Mouse (Mus musculus): ENCODE data around the gene Trim31.

Trim31 gene

DNA sequence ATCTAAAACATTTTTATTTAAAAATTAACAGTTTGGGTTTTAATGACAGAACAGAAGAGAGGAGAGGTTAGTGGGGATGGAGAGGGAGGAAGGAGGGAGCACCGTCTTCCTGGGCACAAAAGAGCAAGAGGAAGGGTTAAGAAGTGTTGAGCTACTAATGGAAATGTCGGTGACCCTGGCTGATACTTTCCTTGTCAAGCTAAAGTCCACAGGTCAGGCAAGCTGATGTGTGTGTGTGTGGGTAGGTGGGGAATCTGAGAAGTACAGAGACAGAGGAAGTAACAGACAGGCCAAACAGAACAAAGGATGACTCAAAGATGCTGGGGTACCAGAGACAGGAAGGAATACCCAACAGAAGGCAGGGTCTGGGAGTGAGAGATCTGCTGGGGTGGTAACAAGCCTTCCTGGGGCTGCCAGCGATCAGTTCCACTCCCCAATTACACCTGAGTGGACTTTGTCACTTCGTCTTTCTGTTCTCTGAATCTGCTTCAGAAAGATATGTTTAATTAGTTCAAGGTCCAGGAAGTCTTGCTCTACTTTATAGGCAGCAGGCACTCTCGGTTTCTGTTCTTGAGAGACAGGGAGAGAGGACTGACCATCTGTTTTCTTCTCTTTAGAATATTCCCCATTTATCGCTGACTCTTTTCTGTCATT, at the start of gene Trim31:
Gene Trim31 (plus strand): TSS at position 567 of the 654 bp plus-strand sequence.
- in situ Hi-C loops (cut with MboI; ENCODE audit: unreplicated experiment in 2 of 2): no loop called here

DNA sequence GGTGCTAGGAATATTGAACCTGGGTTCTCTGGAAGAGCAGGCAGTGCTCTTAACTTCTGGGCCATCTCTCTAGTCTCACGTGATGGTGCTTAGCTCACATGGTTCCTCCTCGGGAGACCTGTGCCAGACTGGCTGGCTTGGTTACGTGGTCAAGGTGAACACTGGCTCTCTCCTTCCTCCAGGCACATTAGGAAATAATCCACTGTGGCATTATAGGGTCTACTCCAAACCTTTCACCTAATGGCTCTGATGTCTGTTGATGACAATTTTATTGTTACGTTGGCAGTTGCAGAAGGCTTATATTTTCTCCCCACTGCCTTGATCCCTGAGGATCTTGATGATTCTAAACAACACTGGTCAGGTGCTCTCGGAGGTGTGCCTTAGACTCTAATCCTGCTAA, 49.0 kb upstream of the Trim31 start:
- in situ Hi-C loops (cut with MboI; ENCODE audit: unreplicated experiment in 2 of 2): no loop called here

DNA sequence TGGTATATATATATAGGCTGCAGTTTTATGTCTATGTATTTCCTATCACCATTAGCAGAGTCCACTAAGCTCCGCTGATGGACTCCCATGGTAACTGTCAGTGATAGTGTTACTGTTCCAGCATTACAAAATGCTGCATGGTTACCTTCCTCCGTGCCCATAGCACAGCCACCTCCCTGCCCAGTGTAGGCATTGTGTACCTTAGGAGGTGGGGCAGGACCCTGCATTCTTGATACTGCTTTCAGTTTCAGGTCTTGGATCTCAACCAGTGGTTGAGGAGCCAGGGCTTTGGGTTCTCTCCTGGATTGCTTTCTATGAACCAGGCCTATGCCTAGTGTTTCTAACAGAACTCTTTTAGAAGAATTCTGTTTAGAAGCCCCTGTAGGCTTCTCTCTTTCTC, 47.9 kb upstream of the Trim31 start:
- in situ Hi-C loops (cut with MboI; ENCODE audit: unreplicated experiment in 2 of 2): no loop called here

DNA sequence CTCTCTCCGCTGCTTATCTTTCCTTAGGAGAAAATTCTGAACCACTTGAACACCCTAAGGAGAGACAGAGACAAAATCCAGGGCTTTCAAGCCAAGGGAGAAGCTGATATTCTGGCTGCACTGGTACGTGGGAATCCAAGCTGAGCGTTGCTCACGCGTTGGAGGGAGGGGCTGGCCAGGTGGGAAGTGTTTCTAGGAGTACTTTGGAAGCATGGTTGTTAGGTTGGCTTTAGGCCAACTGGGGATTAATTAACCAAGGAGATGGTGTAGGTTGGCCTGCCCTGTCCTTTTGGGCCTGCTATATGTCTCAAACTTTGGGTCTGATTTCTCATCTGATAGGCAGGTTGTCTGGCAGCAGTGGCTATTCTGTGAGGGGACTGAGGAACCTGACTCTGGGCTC, 46.7 kb upstream of the Trim31 start:
- in situ Hi-C loops (cut with MboI; ENCODE audit: unreplicated experiment in 2 of 2): no loop called here

DNA sequence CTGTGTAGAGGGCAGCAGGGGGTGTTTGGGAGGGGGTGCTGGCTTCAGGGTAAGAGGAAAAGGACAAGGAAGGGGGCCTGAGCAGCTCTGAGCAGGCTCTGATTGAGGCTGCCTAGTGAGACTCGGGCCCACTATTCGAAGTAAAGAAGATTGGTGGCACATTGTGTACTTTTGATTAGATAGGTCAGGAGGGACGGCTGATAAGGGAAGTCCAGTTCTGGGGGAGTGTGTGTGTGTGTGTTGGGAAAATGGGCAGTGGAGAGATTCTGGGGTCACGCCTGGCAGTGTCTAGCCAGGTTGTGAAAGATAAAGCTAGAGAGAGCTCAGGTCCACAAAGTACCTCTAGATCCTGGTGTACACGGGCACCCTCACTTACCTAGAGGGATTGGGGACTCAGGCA, 46.3 kb upstream of the Trim31 start:
- in situ Hi-C loops (cut with MboI; ENCODE audit: unreplicated experiment in 2 of 2): no loop called here

DNA sequence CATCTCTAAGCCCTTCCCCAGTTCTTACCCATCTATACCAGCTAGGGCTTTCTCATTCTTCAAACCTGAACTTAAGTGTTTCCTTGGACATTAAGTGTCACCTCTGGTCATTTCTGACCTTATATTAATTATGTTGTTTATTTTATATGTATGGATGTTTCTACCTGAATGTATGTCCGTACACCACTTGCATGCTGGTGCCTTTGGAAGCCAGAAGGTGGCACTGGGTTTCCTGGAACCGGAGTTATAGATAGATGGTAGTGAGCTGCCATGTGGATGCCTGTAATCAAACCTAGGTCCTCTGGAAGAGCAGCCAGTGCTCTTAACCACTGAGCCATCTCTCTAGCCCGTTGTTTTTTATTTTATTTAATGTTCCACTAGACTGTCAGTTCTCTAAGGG, 42.4 kb upstream of the Trim31 start:
- in situ Hi-C loops (cut with MboI; ENCODE audit: unreplicated experiment in 2 of 2): no loop called here

DNA sequence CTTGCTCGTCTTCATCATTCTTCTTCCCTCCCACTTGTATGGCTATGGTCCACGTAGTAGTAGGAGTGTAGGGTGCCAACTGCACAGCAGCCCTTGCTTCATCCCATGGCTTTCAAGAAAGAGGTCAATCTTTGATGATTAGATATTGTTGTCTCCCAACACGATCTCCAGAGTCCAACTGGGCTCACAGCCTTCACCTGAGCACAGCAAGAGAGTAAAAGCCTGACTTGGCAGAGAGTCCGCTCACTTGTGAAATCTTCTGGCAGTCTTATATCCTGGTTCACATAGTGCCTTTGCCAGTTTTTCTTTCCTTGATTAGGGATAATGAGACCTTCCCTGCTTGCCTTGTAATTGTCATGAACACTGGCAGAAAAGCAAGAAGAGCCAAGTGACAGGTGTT, 41.7 kb upstream of the Trim31 start:
- in situ Hi-C loops (cut with MboI; ENCODE audit: unreplicated experiment in 2 of 2): no loop called here

DNA sequence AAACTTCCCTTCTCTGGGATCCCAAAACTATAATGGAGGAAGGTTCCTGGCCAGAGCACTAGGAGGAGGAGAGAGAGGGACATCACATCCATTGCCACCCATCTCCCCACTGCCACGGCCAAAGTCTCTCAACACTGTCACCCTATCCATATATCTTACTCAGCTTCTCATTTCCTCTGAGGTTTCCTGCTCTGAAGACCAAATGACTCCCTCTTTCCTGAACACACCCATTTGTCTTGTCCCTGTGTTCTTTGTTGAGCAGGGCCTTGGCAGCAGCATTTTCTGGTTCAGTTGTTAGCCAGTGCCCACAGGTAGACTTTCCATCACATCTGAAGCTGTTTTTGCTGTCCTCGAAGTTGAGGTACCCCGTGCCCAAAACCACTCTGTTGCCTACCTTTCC, 39.7 kb upstream of the Trim31 start:
- in situ Hi-C loops (cut with MboI; ENCODE audit: unreplicated experiment in 2 of 2): no loop called here

DNA sequence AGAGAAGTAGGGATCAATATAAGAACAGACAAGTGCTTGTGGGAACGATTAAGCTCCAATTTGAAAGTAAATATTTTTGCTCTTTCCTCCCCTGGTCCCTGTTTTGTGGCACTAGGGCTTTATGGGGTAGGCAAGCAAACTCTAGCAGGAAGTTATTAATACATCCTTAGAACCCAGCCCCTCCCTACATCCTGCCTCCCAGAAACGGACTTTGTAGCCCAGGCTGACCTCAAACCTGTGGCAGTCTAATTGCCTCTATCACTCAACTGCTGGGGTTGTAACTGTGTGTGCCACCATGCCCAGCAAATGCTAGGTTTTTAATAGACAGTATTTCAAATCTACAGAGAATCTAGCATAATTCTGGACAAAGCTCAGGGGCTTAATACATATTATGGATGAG, 36.2 kb upstream of the Trim31 start:
- in situ Hi-C loops (cut with MboI; ENCODE audit: unreplicated experiment in 2 of 2): no loop called here

DNA sequence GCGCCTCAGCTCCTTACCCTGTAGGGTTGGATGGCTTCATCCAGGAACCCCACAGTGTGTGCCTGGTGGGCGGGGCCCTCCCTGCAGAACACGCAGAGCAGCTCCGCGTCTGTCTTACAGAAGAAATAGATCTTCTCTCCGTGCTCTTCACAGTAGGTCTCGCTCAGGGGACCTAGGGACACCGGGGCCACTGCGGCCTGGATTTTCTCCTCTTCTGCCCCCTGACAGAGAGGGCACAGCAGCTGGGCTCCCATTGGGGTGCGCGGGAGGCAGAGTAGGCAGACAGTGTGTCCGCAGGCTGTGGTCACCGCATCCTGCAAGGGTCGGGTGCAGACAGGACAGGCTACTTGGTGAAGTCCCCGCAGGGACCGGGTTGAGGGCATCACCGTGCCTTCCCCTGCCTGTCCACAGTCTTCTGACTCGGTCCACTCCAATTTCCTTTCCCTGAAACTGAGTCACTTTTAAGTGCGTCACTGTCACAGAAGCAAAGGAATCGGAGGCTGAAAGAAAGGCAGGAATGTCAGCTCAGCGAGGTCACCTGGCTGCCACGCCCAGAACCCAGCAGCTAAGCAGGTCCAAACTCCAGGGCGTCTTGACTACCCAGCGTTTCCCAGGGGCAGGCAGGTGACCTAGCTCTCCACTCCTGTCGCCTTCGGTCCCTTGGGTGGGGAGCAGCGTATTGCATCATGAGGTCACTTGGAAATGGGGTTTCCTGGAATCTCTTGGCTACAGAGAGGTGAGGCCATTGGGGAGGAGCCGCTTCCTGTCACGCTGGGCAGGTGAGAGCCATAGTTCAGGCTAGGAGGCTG, 31.0 kb upstream of the Trim31 start, which contains the start of gene Trim15:
Gene Trim15 (minus strand): TSS at position 492 of the 809 bp plus-strand sequence.
- in situ Hi-C loops (cut with MboI; ENCODE audit: unreplicated experiment in 2 of 2): no loop called here

DNA sequence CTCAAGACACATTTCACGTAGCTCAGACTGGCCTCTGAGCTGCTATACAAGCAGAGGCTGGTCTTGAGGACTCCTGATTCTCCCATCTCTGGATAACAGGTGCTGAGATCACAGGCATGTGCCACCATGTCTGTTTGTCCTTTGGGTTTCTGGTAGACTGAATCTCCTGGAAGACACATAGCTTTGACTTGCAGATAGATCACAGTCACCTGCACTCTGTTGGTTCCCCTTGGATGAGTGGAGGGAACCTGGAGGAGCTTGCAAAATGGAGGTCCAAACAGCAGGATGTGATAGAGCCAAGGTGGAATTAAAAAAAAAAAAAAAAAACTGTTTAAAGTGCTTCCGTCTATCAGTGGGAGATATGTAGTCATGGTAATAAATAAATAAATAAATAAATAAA, 29.1 kb upstream of the Trim31 start:
- in situ Hi-C loops (cut with MboI; ENCODE audit: unreplicated experiment in 2 of 2): no loop called here

DNA sequence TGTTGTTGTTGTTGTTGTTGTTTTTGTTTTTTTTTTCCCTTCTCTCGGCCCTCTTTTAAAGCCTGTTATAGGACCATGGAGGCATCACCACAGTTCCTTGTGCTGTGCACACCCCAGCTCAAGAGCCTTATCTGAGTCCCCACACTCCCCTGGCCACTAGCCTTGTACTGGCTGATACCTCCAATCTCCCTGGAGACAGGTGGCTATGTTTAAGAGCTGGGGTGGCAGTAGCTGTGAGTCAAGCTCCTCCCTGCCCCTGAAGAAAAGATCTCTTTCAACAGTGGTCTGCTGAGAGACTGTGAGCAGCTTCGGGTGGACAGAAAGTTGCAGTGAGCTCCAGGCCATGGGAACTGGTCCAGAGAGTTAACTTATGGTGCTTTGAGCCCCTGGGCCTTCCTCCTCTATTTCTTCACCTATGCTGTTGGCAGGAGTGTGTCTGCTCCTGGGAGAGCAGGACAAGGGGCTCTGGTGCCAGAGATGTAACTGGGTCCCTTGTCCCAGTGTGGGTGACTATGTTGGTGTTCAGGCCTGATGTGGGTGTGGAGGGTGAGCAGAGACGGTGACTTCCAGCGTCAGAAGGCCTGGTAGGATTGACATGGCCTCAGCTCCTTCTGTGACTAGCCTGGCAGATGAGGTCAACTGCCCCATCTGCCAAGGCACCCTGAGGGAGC, 28.5 kb upstream of the Trim31 start, which contains the start of gene Trim10:
Gene Trim10 (plus strand): TSS at position 291 of the 671 bp plus-strand sequence.
- in situ Hi-C loops (cut with MboI; ENCODE audit: unreplicated experiment in 2 of 2): no loop called here

DNA sequence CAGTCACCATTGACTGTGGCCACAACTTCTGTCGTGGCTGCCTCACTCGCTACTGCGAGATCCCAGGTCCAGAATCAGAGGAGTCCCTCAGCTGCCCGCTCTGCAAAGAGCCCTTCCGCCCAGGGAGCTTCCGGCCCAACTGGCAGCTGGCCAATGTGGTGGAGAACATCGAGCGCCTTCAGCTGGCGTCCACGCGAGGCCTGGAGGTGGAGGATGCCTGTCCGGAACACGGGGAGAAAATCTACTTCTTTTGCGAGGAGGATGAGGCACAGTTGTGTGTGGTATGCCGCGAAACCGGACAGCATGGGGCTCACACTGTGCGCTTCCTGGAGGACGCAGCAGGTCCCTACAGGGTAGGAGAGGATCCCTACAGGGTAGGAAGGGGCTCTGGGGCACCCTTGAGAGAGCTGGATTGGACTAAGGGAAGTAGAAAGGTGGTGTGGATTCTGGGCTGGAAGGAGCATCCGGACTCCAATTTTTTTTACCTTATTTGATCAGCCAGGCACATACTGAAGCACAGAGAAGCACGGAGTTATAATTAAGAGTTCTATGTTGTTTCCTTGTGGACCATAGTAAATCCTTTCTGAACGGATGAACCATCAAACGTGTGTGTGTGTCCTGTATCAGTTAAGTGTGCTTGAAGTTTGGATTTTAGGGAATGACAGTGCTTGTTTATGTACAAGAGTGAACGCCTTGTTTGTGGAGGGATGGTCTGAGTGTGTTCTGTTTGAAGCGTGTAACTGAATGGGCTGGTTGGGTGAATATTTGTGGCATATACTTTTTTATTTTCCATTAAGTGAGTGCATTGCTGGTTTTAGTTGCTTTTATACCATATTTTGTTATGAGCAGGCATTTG, 27.7 kb upstream of the Trim31 start:
- in situ Hi-C loops (cut with MboI; ENCODE audit: unreplicated experiment in 2 of 2): no loop called here

DNA sequence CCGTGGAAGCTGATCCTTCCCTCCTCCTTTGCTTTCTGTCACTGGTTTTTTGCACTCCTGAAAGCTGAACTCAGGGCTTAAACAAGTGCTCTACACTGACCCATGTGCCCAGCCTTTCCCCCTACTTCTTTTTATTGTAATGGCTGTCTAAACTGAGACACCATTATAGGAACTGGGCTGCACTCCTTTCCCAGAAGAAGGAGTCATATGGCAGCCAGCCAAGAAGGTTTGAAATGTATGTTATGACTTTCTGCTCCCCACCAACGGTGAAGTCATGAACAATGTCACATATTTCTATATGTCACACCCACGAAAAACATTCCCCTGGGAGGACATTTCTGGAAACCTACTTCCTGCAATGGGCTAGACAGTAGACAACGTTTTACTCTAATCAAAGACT, 23.3 kb upstream of the Trim31 start:
- in situ Hi-C loops (cut with MboI; ENCODE audit: unreplicated experiment in 2 of 2): no loop called here

DNA sequence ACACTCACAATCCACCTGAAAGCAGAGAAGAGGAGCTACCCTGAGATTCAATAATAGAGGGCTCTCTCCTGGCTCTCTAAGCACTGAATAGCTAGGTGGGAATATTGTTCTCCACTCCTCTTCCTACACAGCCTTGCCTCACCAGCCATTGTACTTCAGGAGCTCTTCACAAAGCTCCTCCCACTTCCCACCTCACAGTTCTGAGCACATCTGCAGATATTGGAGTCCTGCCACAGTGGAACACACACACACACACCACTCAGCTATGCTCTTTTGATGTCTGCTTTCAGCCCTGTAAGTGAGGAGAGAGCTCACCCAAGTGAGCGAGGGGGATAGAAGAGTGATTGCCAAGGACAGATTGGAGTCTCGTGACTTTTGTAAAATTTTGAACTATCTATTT, 14.6 kb upstream of the Trim31 start:
- in situ Hi-C loops (cut with MboI; ENCODE audit: unreplicated experiment in 2 of 2): no loop called here

DNA sequence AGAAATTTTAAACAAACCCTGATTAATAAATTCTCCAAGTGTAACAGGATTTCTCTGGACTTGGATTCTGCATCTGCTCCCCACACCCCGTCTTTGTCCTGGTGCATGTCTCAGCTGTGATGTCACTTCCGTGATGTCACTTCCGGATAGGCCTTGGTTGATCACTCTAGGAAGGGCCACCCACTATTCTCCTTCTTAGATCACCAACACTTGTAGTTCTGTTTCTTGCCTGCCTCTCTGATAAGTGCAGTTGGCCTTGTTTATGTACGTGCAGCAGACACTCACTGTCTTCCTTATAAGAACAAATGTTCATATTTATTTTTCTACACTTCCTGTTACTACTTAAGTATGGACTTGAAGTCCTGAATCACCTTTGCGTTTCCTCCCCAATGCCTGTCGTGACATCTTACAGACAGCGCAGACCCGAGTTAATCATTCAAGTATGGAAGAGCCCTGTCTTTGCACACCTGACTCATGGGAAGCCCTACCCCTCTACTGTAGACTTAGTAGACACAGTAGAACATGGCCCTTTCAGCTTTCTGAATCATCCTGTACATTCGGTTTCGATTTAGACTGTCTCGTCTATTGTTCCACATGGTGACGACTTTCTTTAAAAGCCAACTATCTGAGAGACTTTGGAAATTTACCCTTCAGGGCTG, 12.7 kb upstream of the Trim31 start:
- in situ Hi-C loops (cut with MboI; ENCODE audit: unreplicated experiment in 2 of 2): no loop called here

DNA sequence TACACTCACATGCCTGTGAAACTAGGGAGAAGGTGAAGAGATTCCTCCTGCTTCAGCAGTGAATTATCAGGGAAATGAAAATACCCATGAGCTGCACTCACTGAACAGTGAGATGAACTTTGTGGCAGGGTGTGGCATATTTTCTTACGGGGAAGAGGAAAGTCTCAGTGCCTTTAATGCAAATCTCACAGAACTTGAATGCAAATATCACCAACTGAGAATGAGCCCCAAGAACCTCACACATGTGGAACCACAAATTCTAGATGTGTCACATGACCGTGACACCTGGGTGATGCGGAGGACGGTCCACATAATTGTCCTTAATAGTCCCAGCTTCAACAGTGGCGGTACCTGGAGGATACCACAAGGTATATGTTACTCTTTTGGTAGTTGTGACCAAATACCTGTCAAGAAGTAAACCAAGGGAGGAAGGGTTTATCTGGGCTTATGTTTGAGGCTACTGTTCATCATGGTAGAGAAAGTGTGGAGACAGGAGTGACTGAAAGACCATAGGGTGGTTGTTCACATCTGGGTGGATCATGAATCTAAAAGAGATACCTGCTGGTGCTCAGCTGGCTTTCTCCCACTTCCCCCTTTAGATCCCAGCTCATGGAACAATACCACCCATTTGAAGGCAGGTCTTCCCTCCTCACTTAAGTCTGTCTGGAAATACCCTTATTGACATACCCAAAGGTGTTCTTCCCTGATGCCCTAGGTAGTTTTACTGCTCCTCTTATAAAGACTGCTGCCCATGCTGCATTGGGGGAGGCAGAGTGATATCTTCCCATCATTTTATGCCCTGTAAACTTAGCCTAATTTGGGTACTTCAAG, 7.6 kb upstream of the Trim31 start, which contains the start of gene Trim40:
Gene Trim40 (minus strand): TSS at position 51 of the 831 bp plus-strand sequence.
- in situ Hi-C loops (cut with MboI; ENCODE audit: unreplicated experiment in 2 of 2): loop anchor here (5.0 kb wide), 1 partner anchor 312 kb away; the partner anchor contains the start of gene Olfr94 (in 2 of the 2)

DNA sequence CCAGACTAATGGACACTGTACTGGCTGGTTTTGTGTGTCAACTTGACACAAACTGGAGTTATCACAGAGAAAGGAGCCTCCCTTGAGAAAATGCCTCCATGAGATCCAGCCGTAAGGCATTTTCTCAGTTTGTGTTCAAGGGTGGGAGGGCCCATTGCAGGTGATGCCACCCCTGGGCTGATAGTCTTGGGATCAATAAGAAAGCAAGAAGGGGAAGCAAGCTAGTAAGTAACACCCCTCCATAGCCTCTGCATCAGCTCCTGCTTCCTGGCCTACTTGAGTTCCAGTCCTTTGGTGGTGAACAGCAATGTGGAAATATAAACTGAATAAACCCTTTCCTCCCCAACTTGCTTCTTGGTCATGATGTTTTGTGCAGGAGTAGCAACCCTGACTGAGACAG, 6.4 kb upstream of the Trim31 start:
- in situ Hi-C loops (cut with MboI; ENCODE audit: unreplicated experiment in 2 of 2): loop anchor here (5.0 kb wide), 1 partner anchor 311 kb away; the partner anchor contains the start of gene Olfr94 (in 2 of the 2)

DNA sequence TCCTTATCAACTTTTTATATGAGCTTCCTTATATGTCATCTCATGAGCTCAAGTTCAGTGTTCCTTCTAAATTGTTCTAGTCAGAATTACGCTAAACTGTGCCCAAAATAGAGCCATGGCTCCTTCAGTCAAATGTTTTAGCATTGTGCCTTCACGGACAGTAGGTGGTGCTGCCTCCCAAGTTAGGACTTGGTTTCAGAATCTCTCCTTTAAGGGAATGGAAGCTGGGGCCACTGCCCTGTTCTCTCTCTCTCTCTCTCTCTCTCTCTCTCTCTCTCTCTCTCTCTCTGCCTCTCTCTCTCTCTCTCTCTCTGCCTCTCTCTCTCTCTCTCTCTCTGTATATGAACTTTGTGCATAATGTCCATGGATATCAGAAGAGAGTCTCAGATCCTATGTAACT, 5.6 kb upstream of the Trim31 start:
- in situ Hi-C loops (cut with MboI; ENCODE audit: unreplicated experiment in 2 of 2): loop anchor here (5.0 kb wide), 1 partner anchor 310 kb away; the partner anchor contains the start of gene Olfr94 (in 2 of the 2)
